Mouse (Mus musculus) retina, adult 2 months (tissue): ENCODE results near the gene Ffar4.

Experiments
- DNase-seq: peaks from one replicate; pipeline ENCODE4 v3.0.0-alpha.2; 2012; ENCODE audit warnings: low read depth, low spot score

The Ffar4 gene

DNA sequence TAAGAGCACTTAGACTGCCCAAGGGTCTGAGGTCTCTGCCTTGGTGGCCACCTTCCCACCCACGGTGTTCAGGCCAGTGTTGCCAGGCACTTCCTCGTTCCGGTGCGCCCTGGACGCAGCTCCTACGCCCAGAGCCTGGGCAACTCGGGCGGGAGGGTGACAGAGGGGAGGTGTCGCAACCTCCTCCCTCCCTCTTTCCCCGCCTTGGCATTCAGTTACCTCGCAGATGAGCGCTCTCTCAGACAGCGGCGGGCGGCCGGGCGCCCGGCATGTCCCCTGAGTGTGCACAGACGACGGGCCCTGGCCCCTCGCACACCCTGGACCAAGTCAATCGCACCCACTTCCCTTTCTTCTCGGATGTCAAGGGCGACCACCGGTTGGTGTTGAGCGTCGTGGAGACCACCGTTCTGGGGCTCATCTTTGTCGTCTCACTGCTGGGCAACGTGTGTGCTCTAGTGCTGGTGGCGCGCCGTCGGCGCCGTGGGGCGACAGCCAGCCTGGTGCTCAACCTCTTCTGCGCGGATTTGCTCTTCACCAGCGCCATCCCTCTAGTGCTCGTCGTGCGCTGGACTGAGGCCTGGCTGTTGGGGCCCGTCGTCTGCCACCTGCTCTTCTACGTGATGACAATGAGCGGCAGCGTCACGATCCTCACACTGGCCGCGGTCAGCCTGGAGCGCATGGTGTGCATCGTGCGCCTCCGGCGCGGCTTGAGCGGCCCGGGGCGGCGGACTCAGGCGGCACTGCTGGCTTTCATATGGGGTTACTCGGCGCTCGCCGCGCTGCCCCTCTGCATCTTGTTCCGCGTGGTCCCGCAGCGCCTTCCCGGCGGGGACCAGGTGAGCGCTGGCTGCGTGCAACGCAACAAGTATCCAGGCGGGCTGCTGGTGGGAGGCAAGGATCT lies at the start of gene Ffar4:
Gene Ffar4, plus strand, starts transcription at position 214 of the 901 bp plus-strand sequence.
- DNase-seq = no peak

DNA sequence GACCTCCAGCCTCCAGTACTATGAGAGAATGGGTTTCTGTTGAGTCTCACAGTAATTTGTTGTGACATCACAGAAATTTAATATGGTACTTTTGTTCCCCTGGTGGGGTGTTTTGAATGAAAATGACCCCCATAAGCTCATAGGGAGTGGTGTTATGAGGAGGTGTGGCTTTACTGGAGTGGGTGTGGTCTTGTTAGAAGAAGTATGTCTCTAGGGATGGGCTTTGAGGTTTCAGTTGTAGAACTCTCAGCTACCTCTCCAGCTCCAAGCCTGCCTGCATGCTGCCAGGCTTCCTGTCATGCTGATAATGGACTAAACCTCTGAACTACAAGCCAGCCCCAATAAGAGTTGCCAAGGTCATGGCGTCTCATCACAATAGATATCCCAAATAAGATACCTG lies 47.2 kb upstream of the Ffar4 start:
- no peak for DNase-seq

DNA sequence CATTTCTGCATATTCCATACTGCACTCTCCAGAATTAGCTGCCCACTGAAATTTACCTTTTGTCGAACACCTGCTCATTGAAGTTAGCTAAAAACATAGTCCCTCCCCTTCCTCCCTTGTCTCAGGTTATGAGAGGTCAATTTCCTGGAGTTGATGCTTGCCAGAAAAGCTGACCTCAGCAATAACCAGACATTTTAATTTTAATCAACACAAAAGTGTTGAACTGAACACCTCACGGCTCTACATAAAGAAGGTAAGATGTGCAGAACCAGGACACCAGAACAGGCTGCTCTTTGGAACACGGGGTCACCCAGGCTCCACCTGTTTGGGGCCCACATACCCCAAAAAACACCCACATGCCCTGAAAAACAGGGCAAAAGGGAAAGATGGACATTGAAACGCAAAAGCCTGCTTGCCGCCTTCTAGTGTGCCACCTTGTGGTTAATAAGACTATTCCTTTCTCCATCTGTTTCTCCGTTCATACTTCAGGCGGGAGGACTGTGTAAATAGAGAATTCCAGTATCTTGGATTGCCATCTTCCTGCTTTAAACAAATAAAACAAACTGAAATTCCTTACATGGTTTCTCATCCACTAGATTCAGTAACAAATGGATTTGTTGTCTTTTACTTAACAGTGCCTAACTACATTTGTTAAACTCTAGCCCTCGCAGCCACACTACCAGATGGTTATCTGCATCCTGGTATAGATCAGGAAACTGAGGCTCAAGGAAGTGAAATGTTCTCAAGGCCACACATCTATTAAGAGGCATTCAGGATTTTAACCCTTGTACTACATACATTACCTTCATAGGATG lies 43.4 kb upstream of the Ffar4 start:
- DNase-seq = no peak

GRCm38 (mm10) chr19:38054149-38054719 lies 42.6 kb upstream of the Ffar4 start:
- DNase-seq = no peak

GRCm38 (mm10) chr19:38054720-38055192 lies 42.1 kb upstream of the Ffar4 start, which contains the start of gene Cep55:
Gene Cep55 (plus strand): TSS chr19:38055011.
- DNase-seq = peak; percentile 95

GRCm38 (mm10) chr19:38055798-38056197 lies 41.1 kb upstream of the Ffar4 start:
- no peak for DNase-seq

DNA sequence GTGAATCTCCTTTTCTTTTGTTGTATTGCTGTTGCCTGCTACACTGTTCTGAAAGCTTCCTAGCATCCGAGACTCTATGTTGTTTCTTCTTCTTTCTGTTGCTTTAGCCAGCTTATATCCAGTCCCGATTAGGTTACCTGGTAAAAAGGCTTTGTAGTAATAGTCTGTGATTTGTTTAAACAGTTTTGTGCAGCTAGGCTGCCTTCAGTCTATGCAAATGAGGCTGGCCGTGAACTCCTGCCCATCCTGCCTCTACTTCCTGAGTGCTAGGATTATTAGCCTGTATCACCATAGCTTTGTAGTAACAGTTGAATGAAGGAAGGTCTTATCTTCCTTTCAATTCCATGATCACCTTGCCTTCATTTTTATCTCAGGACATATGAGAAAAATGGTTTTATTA lies 40.6 kb upstream of the Ffar4 start:
- no peak for DNase-seq

DNA sequence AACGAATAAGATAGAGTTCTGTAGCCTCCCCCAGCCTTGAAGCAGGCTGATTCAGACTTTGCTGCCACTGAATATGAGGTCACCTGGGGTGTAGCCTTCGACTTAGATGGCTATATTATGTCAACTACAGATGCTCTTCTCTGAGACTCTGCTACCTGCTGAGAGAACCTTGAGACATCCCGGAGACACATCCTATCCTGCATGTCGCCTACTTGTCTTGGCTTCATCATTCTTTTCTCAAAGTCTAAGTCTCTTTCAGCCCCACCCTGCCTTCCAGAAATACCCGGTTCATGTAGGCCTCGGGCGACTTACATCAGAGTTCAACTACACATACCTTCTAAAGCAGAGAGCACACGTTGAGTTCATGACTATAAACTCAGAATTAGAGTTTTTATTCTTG lies 39.9 kb upstream of the Ffar4 start:
- no peak for DNase-seq

GRCm38 (mm10) chr19:38063201-38063600 lies 33.7 kb upstream of the Ffar4 start:
- no peak for DNase-seq

GRCm38 (mm10) chr19:38064051-38064450 lies 32.8 kb upstream of the Ffar4 start:
- DNase-seq = no peak

DNA sequence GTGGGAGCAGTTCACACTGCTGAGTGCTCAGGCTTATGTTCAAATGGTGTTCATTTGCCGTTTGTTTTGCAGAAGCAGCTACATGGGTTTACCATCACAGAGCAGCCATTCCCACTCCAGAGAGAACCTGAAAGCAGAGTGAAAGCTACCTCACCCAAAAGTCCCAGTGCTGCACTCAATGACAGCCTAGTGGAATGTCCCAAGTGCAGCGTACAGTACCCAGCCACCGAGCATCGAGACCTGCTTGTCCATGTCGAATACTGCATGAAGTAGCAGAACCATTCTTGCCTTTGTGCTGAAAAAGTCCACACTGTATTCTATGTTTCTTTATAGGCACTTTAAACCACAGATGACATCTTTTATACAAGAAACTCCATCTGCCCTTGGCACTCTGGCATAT lies 23.6 kb upstream of the Ffar4 start:
- DNase-seq = no peak

- no peak for DNase-seq
Observed at GRCm38 (mm10) chr19:38075051-38075450, 21.8 kb upstream of the Ffar4 start.

- DNase-seq = no peak
Observed at GRCm38 (mm10) chr19:38076251-38076650, 20.6 kb upstream of the Ffar4 start.

GRCm38 (mm10) chr19:38077851-38078540 lies 18.9 kb upstream of the Ffar4 start:
- no peak for DNase-seq

DNA sequence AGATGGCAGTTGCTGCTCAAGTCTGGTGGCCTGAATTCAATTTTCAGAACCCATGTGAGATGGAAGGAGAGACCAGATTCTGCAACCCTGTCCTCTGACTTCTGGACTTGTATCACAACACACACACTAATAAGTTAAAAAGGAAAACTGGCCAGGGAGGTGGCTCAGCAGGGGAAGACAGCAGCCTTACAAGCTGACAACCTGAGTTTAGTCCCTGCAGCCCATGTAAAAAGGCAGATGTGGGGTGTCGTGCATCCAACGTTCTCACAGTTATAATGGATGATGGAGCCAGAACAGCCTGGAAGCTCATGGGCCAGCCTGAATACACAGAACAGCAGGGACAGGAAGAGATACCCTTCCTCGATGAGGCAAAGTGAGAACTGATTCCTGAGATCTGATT lies 15.5 kb upstream of the Ffar4 start:
- no peak for DNase-seq

DNA sequence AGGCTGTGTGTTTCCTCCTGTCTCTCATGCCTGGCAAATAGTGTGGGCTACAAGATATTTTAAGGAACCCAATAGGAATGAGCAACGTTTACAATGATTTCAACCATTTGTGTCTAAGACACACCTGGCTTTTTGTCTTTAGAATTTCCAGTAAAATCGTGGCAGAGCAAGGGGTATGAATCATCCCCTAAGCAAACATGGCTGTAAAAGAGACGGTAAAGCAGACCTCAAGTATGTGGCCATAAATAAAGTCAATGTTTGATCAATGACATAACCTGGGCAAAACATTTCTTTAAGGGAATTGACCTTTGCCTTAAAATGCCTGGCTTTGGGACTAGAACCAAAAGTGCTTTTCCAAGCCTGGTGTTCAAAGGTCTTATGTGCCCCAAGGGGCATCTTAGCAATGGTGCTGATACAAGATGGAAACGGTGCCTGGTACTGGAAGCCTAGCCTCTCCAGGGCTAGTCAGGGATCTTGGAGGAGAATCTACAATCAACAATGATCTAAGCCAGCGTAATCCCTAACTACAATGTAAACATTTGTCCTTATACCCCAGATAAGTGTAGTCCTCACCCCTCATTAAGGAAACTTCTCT lies 13.8 kb upstream of the Ffar4 start:
- no peak for DNase-seq

DNA sequence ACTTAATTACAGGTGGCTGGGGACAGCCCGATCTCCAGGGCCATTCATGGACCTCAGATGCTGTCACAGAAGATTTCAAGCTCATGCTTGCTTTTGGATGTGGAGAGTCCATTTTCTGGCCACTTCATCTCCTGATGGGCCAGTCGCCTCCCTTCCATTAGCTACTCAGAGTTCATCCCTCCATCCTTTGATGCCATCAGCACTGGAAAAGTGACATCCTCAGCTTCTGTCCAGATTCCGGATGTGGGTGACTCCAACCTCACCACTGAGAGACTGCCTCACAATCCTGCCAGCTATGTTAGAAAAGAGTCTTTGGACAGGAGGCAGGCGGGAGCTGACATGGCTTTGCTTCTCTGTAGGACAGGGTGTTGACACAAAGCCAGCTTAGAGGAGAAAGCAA lies 11.0 kb upstream of the Ffar4 start:
- DNase-seq = no peak

GRCm38 (mm10) chr19:38086948-38087551 lies 9.8 kb upstream of the Ffar4 start:
- DNase-seq = peak; percentile 37

DNA sequence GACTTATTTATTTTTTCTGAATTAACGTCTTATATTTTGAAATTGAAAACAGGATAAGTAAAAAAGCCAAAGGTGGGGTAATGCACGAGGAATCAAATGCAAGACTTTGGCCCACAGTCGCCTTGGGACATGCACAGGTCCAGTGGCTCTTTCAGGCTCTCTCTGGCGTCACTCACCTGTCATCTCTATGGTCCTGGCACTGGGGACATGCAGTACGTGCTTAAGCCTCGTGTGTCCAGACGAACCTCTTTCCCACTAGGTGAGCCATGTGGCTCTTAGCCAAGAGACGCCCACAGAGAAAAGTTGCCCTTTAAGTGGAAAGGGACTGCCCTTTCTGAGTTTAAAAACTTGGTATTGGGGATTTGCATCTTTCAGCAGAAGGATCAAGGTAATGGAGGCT lies 7.5 kb upstream of the Ffar4 start:
- no peak for DNase-seq

GRCm38 (mm10) chr19:38091512-38091985 lies 5.3 kb upstream of the Ffar4 start:
- no peak for DNase-seq

DNA sequence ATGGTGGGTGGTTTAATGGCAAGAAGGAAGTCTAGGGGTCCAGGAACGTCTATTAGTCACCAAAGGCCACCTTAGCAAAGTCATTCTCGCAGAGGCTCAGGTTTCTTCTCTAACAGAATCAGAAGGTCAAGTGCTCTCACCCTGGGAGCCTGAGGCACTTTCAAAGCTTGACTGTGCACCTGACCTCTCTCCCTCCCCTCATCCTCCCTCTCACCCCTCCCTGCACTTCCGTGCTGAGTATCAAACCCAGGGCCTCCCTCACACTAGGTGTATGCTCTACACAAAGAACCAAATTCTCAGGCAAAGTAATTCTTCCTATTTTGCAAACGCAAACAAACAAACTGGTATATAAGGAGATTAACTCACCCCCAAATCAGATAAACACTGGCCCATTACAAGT lies 640 bp upstream of the Ffar4 start:
- DNase-seq = no peak
